Mouse (Mus musculus) E14TG2a.4 (cell line): ENCODE measurements around the gene Saxo1.

Source experiments
- CTCF ChIP-seq: conservative IDR thresholded peaks from 2 replicates; pipeline ENCODE4 v1.5.1; 2014; ENCODE audit warnings: low read length
- NANOG ChIP-seq: IDR thresholded peaks from 2 replicates; pipeline ENCODE4 v1.6.1; 2014; ENCODE audit warnings: borderline replicate concordance, low read length, mixed read lengths

DNA sequence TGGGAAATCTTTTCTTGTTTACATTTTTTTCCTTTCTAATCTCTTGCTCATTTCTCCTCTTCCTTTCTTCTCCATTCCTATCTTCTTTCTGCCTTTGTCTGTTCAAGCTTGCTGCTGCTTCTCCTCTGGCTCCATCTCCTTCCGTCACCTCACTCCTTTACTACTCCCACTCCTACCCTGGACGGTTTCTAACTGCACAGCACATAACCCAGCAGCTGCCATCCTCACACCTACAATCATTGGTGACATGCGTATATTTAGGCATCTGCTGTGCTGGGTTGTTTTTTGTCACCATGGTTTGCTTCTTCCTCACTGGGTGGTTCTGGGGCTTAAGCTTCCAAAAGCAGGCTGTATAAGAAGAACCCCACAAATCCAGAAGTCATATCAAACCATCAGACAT is 107.7 kb downstream of the Saxo1 start:
- TF ChIP-seq CTCF (no peak), NANOG (no peak)
